Mouse (Mus musculus) brain, embryonic 18.5 days (tissue): ENCODE data around the gene Otog.
A peak's percentile ranks its signal among the peaks of the same experiment; 100 is the strongest.

Experiments used
- DNase-seq: peaks from one replicate; pipeline ENCODE4 v3.0.0-alpha.2; 2012; ENCODE audit warnings: low read depth, low spot score

Otog gene

DNA sequence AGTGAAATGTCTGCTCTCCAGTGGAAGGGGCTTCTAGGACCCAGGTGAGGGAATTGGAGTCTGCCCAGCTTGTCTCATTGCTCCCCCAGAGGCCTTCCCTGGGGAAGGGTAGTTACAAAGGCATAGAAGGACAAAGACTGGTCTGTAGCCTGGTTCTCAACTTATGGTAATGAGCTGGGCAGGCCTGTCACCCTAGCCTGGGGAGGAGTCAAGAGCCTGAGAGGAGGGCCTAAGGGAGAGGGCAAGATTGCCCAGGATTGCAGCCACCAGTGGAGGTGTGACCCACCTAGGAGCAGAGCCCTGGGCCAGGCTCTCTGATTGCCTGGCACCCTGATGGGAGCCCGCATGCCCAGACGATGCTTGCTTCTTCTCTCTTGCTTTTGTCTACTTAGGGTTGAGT lies at the start of gene Otog:
TSS of gene Otog (plus strand) at position 292 of the 400 bp plus-strand sequence.
- DNase-seq, result no peak

DNA sequence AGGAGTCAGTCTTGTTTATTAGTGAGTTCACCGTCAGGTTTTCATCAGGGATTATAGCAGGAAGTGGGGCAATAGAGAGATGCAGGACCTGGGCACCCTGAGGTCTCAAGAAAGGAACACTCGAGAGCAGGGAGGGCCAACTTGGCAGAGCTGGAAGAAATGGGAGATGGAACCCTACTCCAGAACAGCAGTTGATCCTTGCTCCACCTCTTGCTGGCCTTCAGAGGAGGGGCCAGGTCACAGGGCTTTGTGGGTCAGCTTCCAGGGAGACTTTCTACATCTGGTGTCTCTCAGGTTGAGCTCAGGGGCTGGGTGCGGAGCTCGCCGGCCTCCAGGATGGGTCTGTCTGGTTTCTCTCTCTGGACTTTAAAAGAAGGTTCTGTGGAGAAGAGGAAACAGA lies 45.4 kb upstream of the Otog start:
- DNase-seq, result no peak

DNA sequence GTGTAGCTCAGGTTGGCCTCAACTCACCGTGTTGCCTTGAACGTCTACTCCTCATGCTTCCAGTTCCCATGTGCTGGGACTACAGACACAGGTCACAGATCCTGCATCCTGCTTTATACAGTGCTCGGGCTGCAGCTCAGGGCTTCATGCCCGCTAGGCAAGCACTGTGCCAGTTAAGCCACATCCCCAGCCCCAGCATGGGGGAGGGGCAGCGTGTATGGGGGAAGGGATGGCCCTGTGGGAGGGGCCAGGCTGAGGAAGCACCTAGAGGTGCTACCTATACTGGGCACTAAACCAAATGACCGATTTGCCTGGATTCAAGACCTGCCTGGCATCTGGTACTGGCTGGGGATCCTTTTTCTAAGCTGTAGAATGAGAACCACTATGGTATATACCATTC lies 40.8 kb upstream of the Otog start:
- DNase-seq, result no peak

DNA sequence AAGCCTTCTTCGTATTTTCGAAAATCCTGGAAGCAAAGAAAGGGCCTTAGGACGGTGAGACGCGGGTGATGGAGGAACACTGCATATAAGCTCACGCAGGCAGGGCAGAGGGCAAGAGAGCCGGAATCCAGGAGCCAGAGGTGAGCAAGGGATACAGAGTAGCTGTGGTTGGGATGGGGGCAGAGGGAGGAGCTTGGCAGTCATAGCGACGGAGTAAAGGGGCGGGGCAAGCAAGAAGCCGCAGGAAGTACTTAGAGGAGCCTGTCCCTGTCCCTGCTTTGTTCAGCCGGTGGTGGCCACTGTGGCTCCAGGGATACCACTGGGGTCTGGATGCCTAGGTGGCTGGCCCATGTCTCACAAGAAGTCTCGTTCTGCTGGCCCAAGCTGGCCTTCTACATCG lies 39.1 kb upstream of the Otog start:
- DNase-seq, result no peak

DNA sequence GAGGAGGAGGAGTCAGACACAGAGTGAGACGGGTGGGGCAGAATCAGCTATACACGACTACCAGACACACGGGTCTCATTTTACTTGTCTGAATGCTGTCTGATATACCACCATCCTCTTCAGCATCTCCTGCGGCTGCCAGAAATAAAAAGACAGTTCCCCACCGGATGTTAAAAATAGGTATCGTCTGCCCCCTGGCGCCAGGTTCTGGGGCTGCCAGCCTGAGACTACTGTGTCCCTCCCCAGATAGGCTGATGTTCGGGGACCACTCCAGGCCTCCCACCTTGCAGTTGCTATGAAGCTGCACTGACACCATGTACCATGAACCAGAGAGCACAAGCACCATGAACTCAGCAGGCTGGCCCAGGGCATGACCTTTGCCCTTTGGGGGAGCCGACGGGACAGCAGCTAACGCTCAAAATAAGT lies 36.7 kb upstream of the Otog start:
- DNase-seq, result no peak

DNA sequence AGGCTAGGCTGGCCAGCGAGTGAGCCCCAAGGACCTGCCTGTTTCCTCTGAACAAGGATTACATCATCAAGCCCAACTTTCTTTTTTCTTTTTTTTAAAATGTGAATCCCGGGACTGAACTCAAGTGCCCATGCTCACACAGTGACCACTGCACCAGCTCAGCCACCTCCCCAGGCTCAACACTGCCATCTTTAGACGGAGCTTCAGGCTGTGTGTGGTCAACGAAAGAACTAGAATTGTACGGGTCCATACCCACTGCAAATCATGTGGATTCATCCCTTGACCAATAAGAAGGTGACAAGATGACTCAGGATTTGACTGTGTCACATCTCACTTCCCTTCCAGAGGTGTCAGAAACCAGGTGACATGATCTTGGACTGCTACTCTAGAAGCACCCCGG lies 36.0 kb upstream of the Otog start:
- DNase-seq, result no peak

DNA sequence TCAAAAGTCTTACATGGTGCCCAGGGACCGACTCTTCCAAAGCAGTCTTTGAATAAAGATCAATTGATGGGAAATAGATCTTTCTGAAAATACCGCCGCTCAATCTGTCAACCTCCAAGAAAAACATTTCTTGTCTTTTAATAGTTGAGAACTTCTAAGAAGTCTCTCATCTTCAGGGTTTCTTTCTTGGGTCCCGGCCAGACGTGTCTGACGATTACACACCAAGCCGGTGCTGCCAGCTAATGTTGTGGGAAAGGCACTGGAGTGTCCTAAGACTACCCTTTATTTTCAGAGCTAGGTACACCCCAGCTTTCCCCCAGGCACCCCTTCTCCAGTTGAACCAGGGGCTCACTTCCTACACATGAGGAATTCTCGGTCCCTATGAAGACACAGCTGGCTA lies 32.7 kb upstream of the Otog start:
- DNase-seq, result no peak

DNA sequence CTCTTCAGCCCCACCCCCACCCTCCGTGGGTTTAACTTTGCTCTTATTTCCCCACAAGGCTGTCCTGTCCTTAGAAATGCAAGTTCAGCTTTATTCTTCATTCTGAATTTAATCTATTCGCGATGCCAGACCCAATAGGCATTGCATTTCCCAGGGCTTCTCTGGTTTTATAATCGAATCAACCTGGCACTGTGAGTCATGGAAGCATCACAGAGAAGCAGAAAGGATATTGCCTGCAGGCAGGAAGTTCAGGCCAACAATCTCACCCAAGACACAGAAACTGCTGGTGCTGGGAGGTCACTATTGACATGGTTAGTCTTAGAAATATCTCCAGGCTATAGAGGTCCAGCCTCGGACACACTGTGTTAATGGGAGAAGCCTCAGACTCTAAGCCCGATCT lies 30.5 kb upstream of the Otog start:
- DNase-seq, result no peak

DNA sequence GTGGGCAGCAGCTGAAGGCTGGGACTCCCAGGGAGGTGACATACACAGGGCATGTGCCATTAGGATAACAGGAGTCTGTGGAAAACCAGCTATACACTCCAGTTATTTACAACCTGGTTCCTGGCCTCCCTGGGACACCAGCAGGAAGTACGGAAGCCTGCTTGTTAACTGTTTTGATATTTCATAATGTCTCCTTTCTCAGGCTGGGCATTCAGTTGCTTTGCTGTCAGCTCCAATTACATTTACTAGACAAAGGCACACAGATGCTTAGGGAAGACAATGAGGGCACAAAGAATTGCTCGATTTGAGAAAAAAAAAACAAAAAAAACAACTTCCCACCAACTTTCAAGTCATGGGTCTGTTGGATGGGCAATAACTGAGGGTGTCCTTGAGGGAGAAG lies 24.3 kb upstream of the Otog start:
- DNase-seq, result no peak

DNA sequence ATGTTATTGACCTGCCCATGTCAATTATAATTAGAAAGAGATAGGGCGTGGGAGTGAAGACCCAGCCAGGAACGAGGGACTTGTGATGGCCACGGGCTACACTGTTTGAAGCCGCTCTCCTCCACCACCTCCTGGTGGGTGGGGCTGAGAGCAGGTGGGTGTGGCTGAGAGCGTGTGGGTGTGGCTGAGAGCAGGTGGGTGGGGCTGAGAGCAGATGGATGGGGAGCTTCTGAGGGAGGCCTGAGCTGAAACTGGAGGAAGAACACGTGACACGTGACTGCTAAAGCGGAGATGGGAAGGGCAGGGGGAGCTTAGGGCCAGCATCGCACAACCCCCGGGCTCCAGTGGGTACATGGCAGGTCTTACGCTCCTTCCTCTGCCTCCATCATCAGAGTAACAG lies 22.4 kb upstream of the Otog start:
- DNase-seq, result no peak

DNA sequence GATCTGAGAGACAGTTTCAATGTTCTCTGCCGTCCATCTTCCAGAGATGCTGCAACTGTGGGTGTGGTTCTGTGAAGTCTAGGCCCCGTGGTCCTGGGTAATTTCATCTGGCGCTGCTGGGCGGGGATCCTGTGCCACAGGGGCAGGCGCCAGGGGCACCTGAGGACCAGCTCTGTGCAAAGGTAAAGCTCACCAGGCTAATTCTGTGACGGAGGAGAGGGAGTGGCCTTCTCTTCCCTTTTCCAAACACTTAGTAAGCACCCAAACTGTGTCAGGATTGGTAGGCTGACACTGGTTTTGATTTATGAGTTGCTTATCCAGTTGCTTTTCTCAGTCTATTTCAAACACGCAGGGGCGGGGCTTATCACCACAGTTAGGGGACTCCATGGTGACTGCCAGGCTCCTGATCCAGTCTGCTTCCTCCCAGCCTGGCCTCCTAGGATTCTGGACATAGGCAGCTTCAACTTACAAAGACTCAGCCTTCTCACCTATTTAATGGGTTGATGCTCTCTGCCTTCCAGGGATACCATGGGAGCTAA lies 20.1 kb upstream of the Otog start:
- DNase-seq, result no peak

DNA sequence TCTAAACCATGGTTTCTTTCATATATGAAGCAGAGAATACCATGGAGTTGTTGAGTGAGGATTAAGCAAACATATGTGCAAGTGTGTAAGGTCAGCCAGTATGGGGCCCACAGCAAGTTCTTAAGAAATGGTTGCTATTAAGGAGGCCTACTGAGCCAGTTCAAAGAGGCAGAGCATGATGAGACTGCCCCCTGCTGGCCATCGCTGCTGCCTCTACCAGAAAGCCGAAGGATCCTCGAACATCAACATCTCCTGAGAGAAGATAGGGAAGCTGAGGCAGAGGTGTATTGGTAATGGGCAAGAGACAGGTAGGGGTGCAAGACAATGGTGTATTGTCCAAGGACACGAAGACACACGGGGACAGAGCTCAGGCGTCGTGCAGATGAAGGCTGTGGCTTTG lies 14.5 kb upstream of the Otog start:
- DNase-seq, result no peak

DNA sequence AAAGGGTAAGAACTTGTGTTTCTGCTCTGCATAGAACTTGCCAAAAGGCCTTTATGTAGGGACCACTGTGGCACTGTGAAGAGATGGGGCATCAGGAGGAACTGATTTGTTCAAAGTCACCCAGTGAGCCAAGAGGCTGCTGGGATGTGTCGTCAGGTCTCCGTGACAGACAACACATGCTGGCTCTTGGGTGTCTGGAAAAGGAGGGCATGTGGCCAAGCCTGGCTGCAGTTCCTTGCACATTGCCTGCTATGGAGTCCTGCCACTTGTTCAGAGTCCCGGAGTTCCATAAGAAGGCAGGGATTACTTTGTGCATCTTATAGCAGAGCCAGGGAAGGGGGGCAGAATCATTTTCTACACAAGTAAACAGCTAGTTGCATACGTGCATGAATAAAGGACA lies 13.9 kb upstream of the Otog start:
- DNase-seq, result peak; percentile 60

DNA sequence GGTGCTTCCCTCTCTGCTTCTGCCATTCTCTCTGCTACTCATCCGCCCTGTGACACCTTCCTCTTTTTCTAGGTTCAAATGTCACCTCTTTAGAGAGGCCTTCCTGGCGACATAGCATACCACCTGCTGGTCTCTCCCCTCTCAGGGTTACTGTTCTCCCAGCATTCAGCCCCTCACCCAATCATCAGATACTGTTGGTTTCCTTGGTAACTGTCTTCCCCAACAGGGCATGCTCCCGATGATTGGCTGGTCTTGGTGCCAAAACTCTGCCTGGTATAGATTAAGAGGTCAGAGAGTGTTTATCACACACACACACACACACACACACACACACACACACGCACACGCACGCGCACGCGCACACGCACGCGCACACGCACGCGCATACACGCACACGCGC lies 4.8 kb upstream of the Otog start:
- DNase-seq, result no peak

DNA sequence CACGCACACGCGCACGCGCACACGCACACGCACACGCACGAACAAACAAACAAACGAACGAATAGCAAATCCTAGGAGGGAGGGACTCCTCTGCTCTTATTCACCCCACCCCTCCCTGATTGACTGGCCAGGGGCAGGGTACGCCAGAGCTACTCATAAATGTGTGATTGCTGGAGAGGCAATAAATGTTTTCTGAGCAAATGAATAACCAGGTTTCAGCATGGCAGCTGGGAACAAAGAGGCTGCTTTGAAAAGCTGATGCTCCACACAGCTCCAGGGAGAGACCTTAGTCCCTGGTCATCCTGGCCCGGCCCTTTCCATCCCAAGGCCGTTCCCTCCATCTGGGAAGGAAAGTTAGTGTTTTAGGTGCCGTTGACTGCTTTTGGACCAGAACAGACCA lies 4.4 kb upstream of the Otog start:
- DNase-seq, result no peak

DNA sequence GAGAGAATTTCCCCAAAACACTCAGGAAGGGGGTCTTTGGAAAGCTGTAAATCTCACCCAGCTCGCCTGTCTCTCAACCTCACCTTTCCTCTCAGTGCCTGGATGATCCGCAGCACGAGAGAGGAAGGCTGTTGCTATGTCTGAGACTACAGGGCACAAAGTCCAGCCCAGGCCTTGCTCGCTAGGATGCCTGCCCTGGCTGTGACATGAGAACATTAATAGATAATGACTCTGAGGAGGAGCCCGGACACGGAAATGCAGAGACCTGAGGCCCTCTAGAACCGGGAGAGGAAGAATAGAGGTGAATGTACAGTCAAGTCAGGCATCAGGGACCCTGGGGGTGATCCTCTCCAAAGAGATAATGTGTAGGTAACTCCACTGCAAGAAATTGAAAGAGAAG lies 3.6 kb upstream of the Otog start:
- DNase-seq, result no peak

DNA sequence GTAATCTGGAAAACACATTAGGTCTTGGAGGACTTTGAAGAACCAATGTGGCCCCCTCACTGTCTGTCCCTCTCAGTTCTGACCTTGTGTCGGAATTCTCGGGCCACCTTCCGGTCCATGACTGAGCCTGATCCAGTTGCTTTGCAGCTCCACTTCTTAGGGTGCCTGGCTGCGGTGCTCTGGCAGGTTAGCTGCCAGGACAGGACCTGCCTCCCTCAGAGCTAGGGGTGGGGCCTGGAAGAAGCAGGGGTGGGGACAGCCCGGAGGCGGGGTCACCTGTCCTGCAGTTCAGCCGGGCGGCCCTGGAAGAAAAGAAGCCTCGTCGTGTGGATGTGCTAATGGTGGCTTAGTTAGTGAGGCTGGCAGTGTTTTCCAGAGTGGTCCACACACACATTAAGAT lies 2.4 kb upstream of the Otog start, which contains the start of gene Ush1c:
TSS of gene Ush1c (minus strand) at position 158 of the 400 bp plus-strand sequence.
- DNase-seq, result no peak

DNA sequence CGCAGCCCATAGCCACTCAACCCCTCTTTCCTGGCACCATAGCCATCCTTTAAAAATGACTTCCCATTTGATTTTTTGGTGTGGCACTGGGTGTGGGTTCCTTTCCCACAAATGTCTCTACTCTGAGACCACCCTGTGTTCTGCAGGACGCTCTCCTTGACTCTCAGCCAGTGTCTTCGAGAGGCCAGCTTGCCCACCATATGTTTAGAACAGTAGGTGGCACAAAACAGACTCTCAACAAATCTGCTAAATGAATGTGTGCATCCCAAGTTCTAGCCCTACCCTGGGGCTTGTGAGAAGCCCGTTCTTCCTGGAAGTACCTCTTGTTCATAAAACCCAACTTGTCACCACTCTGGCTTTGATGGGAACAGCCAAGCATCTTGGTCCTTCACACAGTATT lies 696 bp upstream of the Otog start:
- no peak for DNase-seq

DNA sequence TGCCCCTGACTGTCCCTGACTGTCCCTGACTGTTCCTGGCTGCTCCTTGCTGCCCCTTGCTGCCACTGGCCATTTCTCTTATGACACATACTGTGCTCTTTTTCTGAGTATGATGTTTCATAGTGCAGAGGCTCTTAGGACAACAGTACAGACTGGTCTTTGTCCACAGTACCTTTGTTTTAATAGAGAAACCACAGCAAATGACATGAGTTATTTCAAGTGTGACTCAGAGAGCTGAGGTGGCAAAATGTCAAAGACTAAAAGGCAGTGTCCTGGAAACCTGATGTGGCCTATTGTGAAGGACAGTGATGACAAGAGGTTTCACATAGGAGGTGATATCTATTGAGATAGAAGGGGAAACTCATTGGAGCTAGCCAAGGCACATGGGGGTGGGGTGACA lies 6.1 kb downstream of the Otog start:
- no peak for DNase-seq

DNA sequence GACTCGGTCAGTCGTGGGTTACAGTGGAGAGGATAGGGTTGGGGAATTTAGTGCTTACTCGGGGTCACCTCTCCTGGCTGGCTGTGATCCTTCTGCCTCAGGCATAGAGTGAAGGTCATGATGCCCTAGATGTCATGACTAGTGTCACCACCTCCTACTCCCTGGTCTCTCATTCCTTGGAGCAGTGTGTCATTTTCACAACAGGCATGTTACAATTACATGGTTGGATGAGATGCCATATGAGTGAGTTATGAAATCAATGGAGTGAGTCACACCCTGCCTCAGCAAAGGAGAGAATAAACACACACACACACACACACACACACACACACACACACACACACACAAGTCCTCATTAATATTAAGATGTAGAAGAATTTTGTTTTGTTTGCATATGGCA lies 6.8 kb downstream of the Otog start:
- DNase-seq, result no peak

DNA sequence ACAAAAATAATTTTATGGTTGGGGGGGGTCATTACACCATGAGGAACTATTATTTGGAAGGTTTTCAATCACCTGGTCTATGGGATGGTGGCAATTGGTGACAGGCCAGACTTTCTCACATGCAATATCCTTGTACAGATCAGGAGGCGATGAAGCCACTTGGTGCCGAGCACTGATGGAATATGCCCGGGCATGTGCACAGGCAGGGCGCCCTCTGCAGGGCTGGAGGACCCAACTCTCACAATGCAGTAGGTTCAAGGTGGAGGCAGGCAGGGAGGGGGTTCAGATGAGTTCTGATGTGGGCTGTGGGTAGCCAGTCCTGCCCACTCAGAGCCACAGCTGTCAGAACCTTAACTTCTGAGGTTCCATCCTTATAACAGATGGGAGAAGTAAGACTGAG lies 11.1 kb downstream of the Otog start:
- no peak for DNase-seq

DNA sequence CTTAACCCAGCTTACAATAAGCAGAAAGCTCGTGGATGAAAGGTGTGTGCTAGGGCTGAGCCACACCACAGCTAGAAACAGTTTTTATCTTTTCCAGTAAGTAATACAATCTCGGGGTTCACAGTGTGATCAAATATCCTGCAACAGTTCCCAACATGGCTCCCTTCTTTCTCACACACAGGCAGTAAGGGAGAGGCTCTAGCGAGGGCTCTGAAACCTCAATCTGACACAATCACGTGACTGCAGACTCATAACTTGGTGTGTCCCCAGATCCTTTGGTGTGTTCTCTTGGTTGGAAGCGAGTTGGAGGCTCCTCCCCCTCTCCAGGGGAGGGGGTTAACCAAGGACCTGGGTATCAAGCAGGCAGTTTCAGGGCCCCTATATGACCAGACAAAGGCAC lies 35.4 kb downstream of the Otog start:
- DNase-seq, result no peak

DNA sequence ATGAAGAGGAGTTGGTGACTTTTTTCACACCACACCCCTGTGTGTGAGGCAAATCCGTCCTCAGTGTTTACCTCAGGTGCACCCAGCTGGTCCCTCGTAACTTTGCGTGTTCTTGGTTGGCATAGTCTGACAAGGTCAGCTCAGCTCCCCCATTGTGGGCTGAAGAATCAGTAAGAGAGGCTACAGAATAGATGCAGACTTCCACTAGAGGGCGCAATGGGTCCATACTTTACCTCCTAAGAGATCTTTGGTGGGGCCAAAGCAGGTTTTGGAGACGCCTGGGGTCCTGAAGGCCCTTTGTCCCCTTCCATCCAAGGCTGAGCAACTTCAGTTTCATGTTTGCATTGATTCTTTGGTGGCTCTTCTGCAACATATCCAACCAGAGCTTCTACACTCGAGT lies 39.2 kb downstream of the Otog start:
- DNase-seq, result peak; percentile 22

DNA sequence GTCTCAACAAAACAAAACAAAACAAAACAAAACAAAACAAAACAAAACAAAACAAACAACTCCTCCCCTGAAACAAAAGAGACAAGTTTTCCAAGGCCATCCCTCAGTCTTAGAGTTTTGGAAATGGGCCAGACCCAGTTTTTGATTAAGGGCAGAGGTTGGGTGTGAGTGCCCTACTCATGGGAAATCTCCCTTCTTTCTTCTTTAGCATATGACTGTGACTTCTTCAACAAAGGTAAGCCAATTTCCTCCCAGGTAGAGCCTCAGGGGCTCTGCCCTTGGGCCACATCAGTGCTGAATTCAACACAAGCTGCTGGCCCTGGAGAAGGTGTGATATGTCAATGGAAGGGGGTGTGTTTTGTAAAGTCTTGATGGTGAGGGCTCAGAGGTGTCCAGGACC lies 40.1 kb downstream of the Otog start:
- no peak for DNase-seq

DNA sequence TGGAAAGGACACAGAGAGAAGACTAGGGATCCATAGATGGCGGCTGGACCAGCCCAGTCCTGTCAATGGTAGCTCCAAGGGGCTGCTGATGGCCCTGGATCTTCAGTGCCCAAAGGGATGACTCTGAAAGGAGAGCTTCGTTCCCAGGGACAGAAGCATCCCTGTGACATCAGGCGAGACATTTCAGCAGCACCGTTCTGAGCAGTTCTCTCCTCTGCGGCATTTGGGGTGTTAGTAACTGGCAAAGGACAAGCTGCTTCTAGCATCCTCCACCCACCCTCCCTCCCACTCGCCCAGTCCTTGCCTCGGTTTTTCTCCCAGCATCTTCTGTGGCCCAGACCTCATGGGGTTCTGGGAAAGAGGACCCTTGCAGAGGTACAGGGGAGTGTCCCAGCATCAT lies 41.5 kb downstream of the Otog start:
- no peak for DNase-seq
